Mouse (Mus musculus): ENCODE results near the gene Ston2.

Ston2 gene

GRCm38 (mm10) chr12:91699451-91700141, 88.6 kb downstream of the Ston2 start:
- no peak for DNase-seq (ENCODE audit: low spot score)

GRCm38 (mm10) chr12:91696231-91696630, 92.0 kb downstream of the Ston2 start:
- no peak for DNase-seq (ENCODE audit: low spot score)

GRCm38 (mm10) chr12:91695761-91696160, 92.4 kb downstream of the Ston2 start:
- DNase-seq (ENCODE audit: low spot score): no peak

- DNase-seq (ENCODE audit: low spot score): no peak
These were observed 93.4 kb downstream of the Ston2 start for GRCm38 (mm10) chr12:91694748-91695147.

- no peak for DNase-seq (ENCODE audit: low spot score)
These were observed 94.6 kb downstream of the Ston2 start for GRCm38 (mm10) chr12:91693566-91693965.

- no peak for DNase-seq (ENCODE audit: low spot score)
These were observed 95.2 kb downstream of the Ston2 start for GRCm38 (mm10) chr12:91692991-91693390.

GRCm38 (mm10) chr12:91685674-91686290, 102.4 kb downstream of the Ston2 start:
- DNase-seq (ENCODE audit: low spot score): no peak

- no peak for DNase-seq (ENCODE audit: low spot score)
These were observed 103.3 kb downstream of the Ston2 start for GRCm38 (mm10) chr12:91684840-91685415.

GRCm38 (mm10) chr12:91684101-91684839, 103.9 kb downstream of the Ston2 start:
- no peak for DNase-seq (ENCODE audit: low spot score)

GRCm38 (mm10) chr12:91683549-91684100, 104.6 kb downstream of the Ston2 start:
- DNase-seq (ENCODE audit: low spot score): no peak

- no peak for DNase-seq (ENCODE audit: low spot score)
These were observed 105.1 kb downstream of the Ston2 start for GRCm38 (mm10) chr12:91683096-91683495.

GRCm38 (mm10) chr12:91679320-91680064, 108.7 kb downstream of the Ston2 start:
- peak; percentile 60 for DNase-seq (ENCODE audit: low spot score)

- DNase-seq (ENCODE audit: low spot score): no peak
These were observed 112.2 kb downstream of the Ston2 start for GRCm38 (mm10) chr12:91675937-91676336.

GRCm38 (mm10) chr12:91673141-91673540, 115.0 kb downstream of the Ston2 start:
- DNase-seq (ENCODE audit: low spot score): peak; percentile 29

GRCm38 (mm10) chr12:91672528-91672927, 115.7 kb downstream of the Ston2 start:
- peak; percentile 44 for DNase-seq (ENCODE audit: low spot score)

- DNase-seq (ENCODE audit: low spot score): no peak
These were observed 119.5 kb downstream of the Ston2 start for GRCm38 (mm10) chr12:91668529-91669245.

GRCm38 (mm10) chr12:91667741-91668140, 120.4 kb downstream of the Ston2 start:
- no peak for DNase-seq (ENCODE audit: low spot score)

GRCm38 (mm10) chr12:91666607-91667006, 121.6 kb downstream of the Ston2 start:
- no peak for DNase-seq (ENCODE audit: low spot score)

- DNase-seq (ENCODE audit: low spot score): no peak
These were observed 122.8 kb downstream of the Ston2 start for GRCm38 (mm10) chr12:91665431-91665830.

- no peak for DNase-seq (ENCODE audit: low spot score)
These were observed 124.9 kb downstream of the Ston2 start for GRCm38 (mm10) chr12:91663260-91663659.

GRCm38 (mm10) chr12:91662844-91663243, 125.3 kb downstream of the Ston2 start:
- DNase-seq (ENCODE audit: low spot score): no peak

Measured in layer of hippocampus, adult 11-12 months (tissue).